Mouse (Mus musculus): ENCODE measurements around the gene Kcnmb1.

Gene Kcnmb1

GRCm38 (mm10) chr11:34000416-34000815 is 37.6 kb downstream of the Kcnmb1 start:
- no peak for DNase-seq (ENCODE audit: low spot score in 2 of 2)

- DNase-seq (ENCODE audit: low spot score in 2 of 2), result peak; percentile 30 to 35
Observed at GRCm38 (mm10) chr11:34001938-34002592, 39.3 kb downstream of the Kcnmb1 start.

GRCm38 (mm10) chr11:34002593-34002965 is 39.8 kb downstream of the Kcnmb1 start:
- no peak for DNase-seq (ENCODE audit: low spot score in 2 of 2)

GRCm38 (mm10) chr11:34007616-34008015 is 44.8 kb downstream of the Kcnmb1 start:
- no peak for DNase-seq (ENCODE audit: low spot score in 2 of 2)

GRCm38 (mm10) chr11:34008214-34008613 is 45.4 kb downstream of the Kcnmb1 start:
- DNase-seq (ENCODE audit: low spot score in 2 of 2), result peak; percentile 70 to 75

GRCm38 (mm10) chr11:34008702-34009101 is 45.9 kb downstream of the Kcnmb1 start:
- peak; percentile 70 to 76 for DNase-seq (ENCODE audit: low spot score in 2 of 2)

- DNase-seq (ENCODE audit: low spot score in 2 of 2), result peak in 1 of 2 experiments; percentile 17
Observed at GRCm38 (mm10) chr11:34009316-34010087, 46.7 kb downstream of the Kcnmb1 start.

GRCm38 (mm10) chr11:34010133-34010858 is 47.5 kb downstream of the Kcnmb1 start:
- no peak for DNase-seq (ENCODE audit: low spot score in 2 of 2)

- DNase-seq (ENCODE audit: low spot score in 2 of 2), result peak in 1 of 2 experiments; percentile 29
Observed at GRCm38 (mm10) chr11:34010859-34011172, 48.0 kb downstream of the Kcnmb1 start.

- DNase-seq (ENCODE audit: low spot score in 2 of 2), result no peak
Observed at GRCm38 (mm10) chr11:34012007-34012652, 49.3 kb downstream of the Kcnmb1 start.

All from spleen, postnatal 36 days (tissue).